Mouse (Mus musculus): ENCODE results near the gene Ncoa7. TPM values are rescaled to one million over a fixed set of nuclear protein-coding genes. Genes with fewer than 3 reads are reported as not detected.
A peak's percentile ranks its signal among the peaks of the same experiment; 100 is the strongest.

The Ncoa7 gene
- polyA plus RNA-seq, 1 experiment from 2014 or later, result 14.4 TPM

DNA sequence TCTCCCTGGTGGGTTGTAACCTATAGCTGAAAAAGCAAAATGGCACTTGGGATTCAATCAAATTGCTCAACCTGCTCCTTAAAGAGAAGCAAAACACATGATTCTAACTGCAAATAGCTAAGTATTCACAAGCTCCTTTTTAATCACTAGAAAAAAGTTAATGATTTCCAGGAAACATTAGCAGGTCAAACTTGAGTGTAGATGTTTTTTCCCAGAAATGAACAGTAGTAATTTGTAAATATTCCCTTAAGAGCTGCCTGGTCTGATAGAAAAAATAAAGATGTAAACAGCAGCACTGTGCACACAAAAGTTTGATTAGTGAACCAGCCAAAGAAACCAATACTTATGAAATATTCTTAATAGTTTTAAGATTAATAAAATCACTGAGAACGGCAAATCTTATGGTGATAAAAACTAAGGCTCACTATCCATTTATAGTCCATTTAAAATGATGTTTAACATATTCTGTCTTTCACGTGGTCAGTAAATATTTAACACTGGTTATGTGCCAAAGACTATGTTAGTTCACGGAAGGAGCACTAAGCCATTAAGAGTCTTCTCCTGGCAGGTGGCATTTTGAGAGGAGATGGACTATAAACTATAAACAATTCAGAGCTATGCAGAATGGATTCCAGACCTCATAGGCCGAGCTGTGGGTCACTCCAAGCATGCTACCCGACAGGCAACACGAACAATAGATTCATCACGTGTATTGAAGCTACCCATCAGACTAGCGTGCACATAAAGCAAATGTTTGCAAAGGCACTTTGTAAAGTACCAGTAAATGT, 43.6 kb downstream of the Ncoa7 start:
- Histone ChIP-seq H3K27me3 (ENCODE audit: control insufficient read depth, insufficient read depth, low read length) (no peaks in the 10 kb centered on the region), H3K9ac (replicated peaks; ENCODE audit: low read depth, low read length) (no peak overlapping the region), H3K36me3 (ENCODE audit: control insufficient read depth, insufficient read depth, low read length) (no peaks in the 10 kb centered on the region), H3K9me3 (ENCODE audit: control insufficient read depth, low read depth, low read length) (no peaks in the 10 kb centered on the region), H3K4me3 (ENCODE audit: low read depth, low read length) (no peak overlapping the region), H3K4me1 (ENCODE audit: control insufficient read depth, insufficient read depth, low read length) (peaks cover 10% of the 10 kb centered on the region; the same call in 1 of the 2 replicates), H3K27ac (ENCODE audit: low read length) (no peak overlapping the region), H3K4me2 (replicated peaks; ENCODE audit: low read depth, low read length) (no peak overlapping the region)
- 28% methylated on average over 8 of the region's 8 CpGs for WGBS
- no peak for ATAC-seq (ENCODE audit: insufficient number of reproducible peaks, insufficient read depth, low FRiP score, low read depth)

DNA sequence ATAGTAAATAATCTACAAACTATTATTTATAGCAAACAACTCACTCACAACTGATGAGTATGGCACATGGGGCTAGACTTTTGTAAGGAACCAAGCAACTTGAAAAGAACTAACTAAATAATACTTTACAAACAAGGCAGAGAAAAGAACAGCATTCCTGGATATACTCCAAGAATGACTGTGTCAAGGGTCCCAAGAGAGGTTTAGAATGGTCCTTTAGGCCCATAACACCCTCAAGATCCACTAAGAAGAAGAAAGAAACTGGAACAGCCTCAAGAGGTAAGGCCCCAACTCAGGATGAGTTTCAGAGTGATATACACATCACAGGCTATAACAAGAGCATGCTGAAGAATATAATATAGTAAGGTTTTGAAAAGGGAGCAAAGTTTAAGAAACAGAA, 47.1 kb downstream of the Ncoa7 start:
- Histone ChIP-seq H3K27me3 (ENCODE audit: control insufficient read depth, insufficient read depth, low read length) (no peaks in the 10 kb centered on the region), H3K27ac (ENCODE audit: low read length) (no peak overlapping the region), H3K9ac (replicated peaks; ENCODE audit: low read depth, low read length) (no peak overlapping the region), H3K4me2 (replicated peaks; ENCODE audit: low read depth, low read length) (no peak overlapping the region), H3K9me3 (ENCODE audit: control insufficient read depth, low read depth, low read length) (no peaks in the 10 kb centered on the region), H3K4me1 (ENCODE audit: control insufficient read depth, insufficient read depth, low read length) (peaks cover 10% of the 10 kb centered on the region; the same call in 1 of the 2 replicates), H3K4me3 (ENCODE audit: low read depth, low read length) (no peak overlapping the region), H3K36me3 (ENCODE audit: control insufficient read depth, insufficient read depth, low read length) (no peaks in the 10 kb centered on the region)
- ATAC-seq (ENCODE audit: insufficient number of reproducible peaks, insufficient read depth, low FRiP score, low read depth), result no peak

GRCm38 (mm10) chr10:30754825-30755457, 48.2 kb downstream of the Ncoa7 start:
- 30% methylated on average over 4 of the region's 4 CpGs for WGBS
- H3K4me1 ChIP-seq (ENCODE audit: control insufficient read depth, insufficient read depth, low read length), result peaks cover 9% of the 10 kb centered on the region; the same call in 1 of the 2 replicates
- no peak overlapping the region for H3K27ac ChIP-seq (ENCODE audit: low read length)
- no peaks in the 10 kb centered on the region for H3K27me3 ChIP-seq (ENCODE audit: control insufficient read depth, insufficient read depth, low read length)
- H3K4me2 ChIP-seq (replicated peaks; ENCODE audit: low read depth, low read length), result no peak overlapping the region
- no peak overlapping the region for H3K9ac ChIP-seq (replicated peaks; ENCODE audit: low read depth, low read length)
- no peaks in the 10 kb centered on the region for H3K36me3 ChIP-seq (ENCODE audit: control insufficient read depth, insufficient read depth, low read length)
- no peaks in the 10 kb centered on the region for H3K9me3 ChIP-seq (ENCODE audit: control insufficient read depth, low read depth, low read length)
- no peak overlapping the region for H3K4me3 ChIP-seq (ENCODE audit: low read depth, low read length)
- no peak for ATAC-seq (ENCODE audit: insufficient number of reproducible peaks, insufficient read depth, low FRiP score, low read depth)

GRCm38 (mm10) chr10:30754082-30754481, 49.0 kb downstream of the Ncoa7 start:
- peaks cover 6% of the 10 kb centered on the region; the same call in 1 of the 2 replicates for H3K4me1 ChIP-seq (ENCODE audit: control insufficient read depth, insufficient read depth, low read length)
- H3K9ac ChIP-seq (replicated peaks; ENCODE audit: low read depth, low read length), result no peak overlapping the region
- no peaks in the 10 kb centered on the region for H3K36me3 ChIP-seq (ENCODE audit: control insufficient read depth, insufficient read depth, low read length)
- no peak overlapping the region for H3K27ac ChIP-seq (ENCODE audit: low read length)
- 48% methylated on average over 3 of the region's 3 CpGs for WGBS
- H3K4me2 ChIP-seq (replicated peaks; ENCODE audit: low read depth, low read length), result no peak overlapping the region
- ATAC-seq (ENCODE audit: insufficient number of reproducible peaks, insufficient read depth, low FRiP score, low read depth), result no peak
- H3K4me3 ChIP-seq (ENCODE audit: low read depth, low read length), result no peak overlapping the region
- no peaks in the 10 kb centered on the region for H3K27me3 ChIP-seq (ENCODE audit: control insufficient read depth, insufficient read depth, low read length)
- H3K9me3 ChIP-seq (ENCODE audit: control insufficient read depth, low read depth, low read length), result no peaks in the 10 kb centered on the region

- H3K27ac ChIP-seq (ENCODE audit: low read length), result no peak overlapping the region
- no peak overlapping the region for H3K9ac ChIP-seq (replicated peaks; ENCODE audit: low read depth, low read length)
- H3K36me3 ChIP-seq (ENCODE audit: control insufficient read depth, insufficient read depth, low read length), result no peaks in the 10 kb centered on the region
- peaks cover 6% of the 10 kb centered on the region; the same call in 1 of the 2 replicates for H3K4me1 ChIP-seq (ENCODE audit: control insufficient read depth, insufficient read depth, low read length)
- H3K4me3 ChIP-seq (ENCODE audit: low read depth, low read length), result no peak overlapping the region
- no peak overlapping the region for H3K4me2 ChIP-seq (replicated peaks; ENCODE audit: low read depth, low read length)
- H3K9me3 ChIP-seq (ENCODE audit: control insufficient read depth, low read depth, low read length), result no peaks in the 10 kb centered on the region
- WGBS, result 63% methylated on average over 3 of the region's 3 CpGs
- no peak for ATAC-seq (ENCODE audit: insufficient number of reproducible peaks, insufficient read depth, low FRiP score, low read depth)
- no peaks in the 10 kb centered on the region for H3K27me3 ChIP-seq (ENCODE audit: control insufficient read depth, insufficient read depth, low read length)
Observed at GRCm38 (mm10) chr10:30752485-30752884, 50.6 kb downstream of the Ncoa7 start.

DNA sequence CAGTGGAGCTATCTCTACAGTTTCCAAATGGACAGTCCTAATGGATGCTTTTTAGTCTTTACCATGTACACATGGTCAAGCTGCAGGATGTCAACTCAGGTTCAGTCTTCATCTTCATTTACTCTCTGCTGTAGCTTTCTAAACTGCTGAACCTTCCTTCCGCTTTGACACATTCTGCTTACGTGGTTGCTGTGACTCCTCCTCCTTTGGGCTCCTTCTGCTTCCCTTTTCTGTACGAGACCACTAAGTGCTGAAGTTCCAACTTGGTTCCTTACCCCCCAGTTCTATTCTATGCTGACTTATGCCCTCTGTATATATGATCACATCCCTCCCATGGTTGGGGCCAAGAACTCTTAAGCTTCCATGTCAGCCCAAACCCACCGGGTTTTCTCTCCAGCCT, 51.5 kb downstream of the Ncoa7 start:
- no peak overlapping the region for H3K9ac ChIP-seq (replicated peaks; ENCODE audit: low read depth, low read length)
- no peak overlapping the region for H3K4me3 ChIP-seq (ENCODE audit: low read depth, low read length)
- H3K36me3 ChIP-seq (ENCODE audit: control insufficient read depth, insufficient read depth, low read length), result no peaks in the 10 kb centered on the region
- no peaks in the 10 kb centered on the region for H3K9me3 ChIP-seq (ENCODE audit: control insufficient read depth, low read depth, low read length)
- 95% methylated on average over 4 of the region's 4 CpGs for WGBS
- peaks cover 6% of the 10 kb centered on the region; the same call in 1 of the 2 replicates for H3K4me1 ChIP-seq (ENCODE audit: control insufficient read depth, insufficient read depth, low read length)
- H3K27me3 ChIP-seq (ENCODE audit: control insufficient read depth, insufficient read depth, low read length), result no peaks in the 10 kb centered on the region
- H3K4me2 ChIP-seq (replicated peaks; ENCODE audit: low read depth, low read length), result no peak overlapping the region
- no peak for ATAC-seq (ENCODE audit: insufficient number of reproducible peaks, insufficient read depth, low FRiP score, low read depth)
- H3K27ac ChIP-seq (ENCODE audit: low read length), result no peak overlapping the region

GRCm38 (mm10) chr10:30749807-30750206, 53.3 kb downstream of the Ncoa7 start:
- ATAC-seq (ENCODE audit: insufficient number of reproducible peaks, insufficient read depth, low FRiP score, low read depth), result peak; percentile 84; the same call in 1 of the 2 replicates
- Histone ChIP-seq H3K9ac (replicated peaks; ENCODE audit: low read depth, low read length) (no peak overlapping the region), H3K27me3 (ENCODE audit: control insufficient read depth, insufficient read depth, low read length) (no peaks in the 10 kb centered on the region), H3K9me3 (ENCODE audit: control insufficient read depth, low read depth, low read length) (no peaks in the 10 kb centered on the region), H3K36me3 (ENCODE audit: control insufficient read depth, insufficient read depth, low read length) (no peaks in the 10 kb centered on the region), H3K27ac (ENCODE audit: low read length) (no peak overlapping the region), H3K4me1 (ENCODE audit: control insufficient read depth, insufficient read depth, low read length) (no peaks in the 10 kb centered on the region), H3K4me2 (replicated peaks; ENCODE audit: low read depth, low read length) (no peak overlapping the region), H3K4me3 (ENCODE audit: low read depth, low read length) (no peak overlapping the region)
- 90% methylated on average over 4 of the region's 4 CpGs for WGBS

DNA sequence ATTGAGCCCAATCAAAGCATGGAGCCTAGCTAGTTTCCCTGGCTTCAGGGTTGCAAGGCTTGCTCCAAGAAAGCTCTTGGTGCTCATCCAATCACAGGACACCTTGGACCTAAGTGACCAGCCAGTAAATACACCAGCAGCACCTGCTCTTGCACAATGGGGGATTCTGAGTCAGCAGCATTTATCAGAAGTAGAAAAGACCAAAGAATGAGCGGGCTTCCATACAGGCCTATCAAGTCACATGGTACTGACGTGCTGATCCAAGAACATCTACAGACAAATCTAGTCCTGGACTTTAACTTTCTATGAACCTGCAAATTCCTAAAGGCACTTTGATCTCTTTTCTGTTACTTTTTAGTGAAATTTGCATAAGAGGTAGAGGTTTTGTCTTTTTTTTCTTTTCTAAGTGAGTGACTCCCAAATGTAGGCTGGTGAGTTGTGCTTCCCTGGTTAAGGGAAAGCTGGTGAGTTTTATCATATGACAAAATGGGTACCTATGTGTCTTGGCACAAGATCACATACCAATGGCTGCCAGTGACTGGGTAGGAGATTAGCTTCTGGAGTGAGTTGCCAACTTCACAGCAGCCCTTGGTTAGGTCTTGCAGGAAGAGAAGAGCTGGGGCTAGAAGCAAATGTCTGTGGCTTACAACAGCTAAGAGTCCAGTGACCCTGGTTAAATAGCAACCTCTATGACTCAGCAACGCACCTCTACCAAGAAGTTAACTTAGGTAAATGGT, 57.7 kb downstream of the Ncoa7 start:
- Histone ChIP-seq H3K36me3 (ENCODE audit: control insufficient read depth, insufficient read depth, low read length) (no peaks in the 10 kb centered on the region), H3K27me3 (ENCODE audit: control insufficient read depth, insufficient read depth, low read length) (no peaks in the 10 kb centered on the region), H3K27ac (ENCODE audit: low read length) (no peak overlapping the region), H3K4me3 (ENCODE audit: low read depth, low read length) (no peak overlapping the region), H3K9me3 (ENCODE audit: control insufficient read depth, low read depth, low read length) (no peaks in the 10 kb centered on the region), H3K4me2 (replicated peaks; ENCODE audit: low read depth, low read length) (no peak overlapping the region), H3K4me1 (ENCODE audit: control insufficient read depth, insufficient read depth, low read length) (no peaks in the 10 kb centered on the region), H3K9ac (replicated peaks; ENCODE audit: low read depth, low read length) (no peak overlapping the region)
- ATAC-seq (ENCODE audit: insufficient number of reproducible peaks, insufficient read depth, low FRiP score, low read depth), result no peak
- WGBS, result 88% methylated on average over 3 of the region's 3 CpGs

All from stomach, embryonic 14.5 days (tissue).